Mouse (Mus musculus): ENCODE measurements around the gene Pdzd2. TPM values are rescaled to one million over a fixed set of nuclear protein-coding genes. Genes with fewer than 3 reads are reported as not detected.

Gene Pdzd2
- total RNA-seq, 2 experiments from 2014 or later: 44.8 to 61.6 TPM

GRCm38 (mm10) chr15:12313255-12313654, 426.5 kb downstream of the Pdzd2 start:
- no peak for DNase-seq

GRCm38 (mm10) chr15:12311465-12311864, 428.3 kb downstream of the Pdzd2 start:
- no peak for DNase-seq

GRCm38 (mm10) chr15:12310676-12311075, 429.0 kb downstream of the Pdzd2 start:
- no peak for DNase-seq

Small RNA genes within 50 kb of the gene (microRNA-seq; reads per million reads assigned to microRNA genes)
- gene Gm24135 (0 reads per million in 2 experiments), gene Gm24302 (0 reads per million in 2 experiments)

Other genes starting within 250 kb of the Pdzd2 start
- gene 6030458C11Rik, start 84.7 kb upstream of the Pdzd2 start, total RNA-seq (2021): 10 to 100 TPM; 17.9 to 18.2 TPM
- 10 to 100 TPM; 29.8 to 31.0 TPM for gene Drosha, start 84.9 kb upstream of the Pdzd2 start, total RNA-seq (2021)